Mouse (Mus musculus) c-Kit-positive CD71-positive TER-119-positive erythroid progenitor cells, embryonic 14.5 days (primary cell): Measurements from ENCODE around the gene Pibf1.

Source experiments
- DNase-seq: peaks from one replicate; pipeline ENCODE4 v3.0.0-alpha.2; 2013; ENCODE audit warnings: low spot score

Pibf1 gene

GRCm38 (mm10) chr14:99266749-99267148 is 167.5 kb downstream of the Pibf1 start:
- DNase-seq, result no peak

DNA sequence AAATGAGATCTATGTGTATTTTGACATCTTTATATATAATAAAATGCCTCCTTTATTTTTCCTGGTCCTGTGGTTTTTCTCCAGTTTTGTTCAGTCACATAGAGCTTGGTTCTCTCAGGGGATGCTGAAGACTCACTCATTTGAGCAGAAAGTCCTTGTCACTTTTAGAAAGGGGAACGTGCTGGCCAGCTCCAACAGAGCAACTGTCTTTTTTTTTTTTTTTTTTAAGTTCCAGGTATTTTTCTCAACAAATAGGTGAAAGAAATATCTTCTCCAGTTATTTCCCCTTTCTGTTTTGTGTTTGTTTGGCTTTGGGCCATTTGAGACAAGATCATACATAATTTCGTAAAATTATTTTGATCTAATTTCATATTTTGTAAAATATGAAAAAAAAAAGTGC is 174.8 kb downstream of the Pibf1 start:
- DNase-seq, result no peak

- no peak for DNase-seq
These were observed 176.6 kb downstream of the Pibf1 start for GRCm38 (mm10) chr14:99275827-99276226.

- DNase-seq, result no peak
These were observed 179.1 kb downstream of the Pibf1 start for GRCm38 (mm10) chr14:99278312-99278711.

- no peak for DNase-seq
These were observed 179.7 kb downstream of the Pibf1 start for GRCm38 (mm10) chr14:99278763-99279486.

DNA sequence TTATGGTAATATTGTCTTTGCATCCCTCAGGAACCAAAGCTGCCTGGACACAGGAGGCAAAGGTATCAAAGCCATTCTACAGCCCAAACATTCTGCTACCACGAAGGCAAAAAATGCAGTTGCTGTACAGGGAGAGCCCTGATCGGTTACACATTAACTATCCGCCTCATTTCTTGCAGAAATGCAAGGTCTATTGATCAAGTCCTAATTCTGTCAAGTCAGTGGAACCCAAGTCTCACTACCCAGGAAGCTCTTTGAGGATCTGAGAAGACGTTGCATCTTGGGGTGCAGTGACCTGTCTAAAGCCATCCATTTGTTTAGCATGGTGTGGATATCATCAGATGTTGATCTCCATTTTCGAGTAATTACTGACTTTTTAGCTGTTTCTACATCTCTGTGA is 181.2 kb downstream of the Pibf1 start:
- DNase-seq, result no peak

DNA sequence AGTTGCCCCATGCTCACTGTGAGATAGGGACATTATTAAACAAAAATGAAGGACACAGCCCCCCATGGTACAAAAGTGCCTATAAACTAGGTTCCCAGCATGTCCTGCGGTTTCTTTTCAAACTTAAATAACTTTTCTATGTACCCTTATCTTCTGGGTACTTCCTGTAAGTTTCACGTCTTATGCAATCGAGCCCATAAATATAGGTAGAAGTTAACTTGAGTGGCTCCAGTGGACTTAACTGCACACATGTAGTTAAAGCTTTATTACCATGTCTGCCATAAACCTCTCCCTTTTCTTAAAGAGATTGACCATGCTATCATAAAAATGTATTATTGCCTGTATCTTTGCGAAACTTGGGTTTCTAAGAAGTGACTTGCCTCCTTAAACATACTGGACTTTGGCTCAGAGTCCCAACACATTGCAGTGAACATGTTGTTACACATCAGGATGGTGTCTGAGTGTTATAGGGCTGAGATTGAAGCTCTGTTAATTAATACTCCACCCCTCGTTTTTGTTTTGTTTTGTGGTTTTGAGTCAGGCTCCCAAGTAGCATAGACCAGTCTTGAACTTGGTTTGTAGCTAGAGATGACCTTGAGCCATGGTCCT is 181.7 kb downstream of the Pibf1 start:
- no peak for DNase-seq

DNA sequence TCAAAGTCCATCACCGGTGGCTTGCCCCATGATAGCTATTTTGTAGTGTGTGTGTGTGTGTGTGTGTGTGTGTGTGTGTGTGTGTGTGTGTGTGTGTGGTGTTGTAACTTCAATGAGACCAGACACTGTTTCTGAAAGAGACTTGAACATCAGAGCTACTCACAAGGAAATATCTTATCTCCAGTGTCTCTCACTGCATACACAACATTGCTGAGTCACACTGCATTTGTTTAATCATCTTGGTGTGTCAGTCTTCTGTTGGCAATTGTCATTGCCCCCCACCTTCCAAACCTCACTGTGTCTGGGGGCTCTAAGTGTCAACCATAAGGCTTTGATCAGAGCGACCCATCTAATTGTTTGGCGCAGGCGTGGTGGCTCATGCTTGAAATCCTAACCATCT is 186.3 kb downstream of the Pibf1 start:
- no peak for DNase-seq

GRCm38 (mm10) chr14:99292176-99292575 is 193.0 kb downstream of the Pibf1 start:
- no peak for DNase-seq

DNA sequence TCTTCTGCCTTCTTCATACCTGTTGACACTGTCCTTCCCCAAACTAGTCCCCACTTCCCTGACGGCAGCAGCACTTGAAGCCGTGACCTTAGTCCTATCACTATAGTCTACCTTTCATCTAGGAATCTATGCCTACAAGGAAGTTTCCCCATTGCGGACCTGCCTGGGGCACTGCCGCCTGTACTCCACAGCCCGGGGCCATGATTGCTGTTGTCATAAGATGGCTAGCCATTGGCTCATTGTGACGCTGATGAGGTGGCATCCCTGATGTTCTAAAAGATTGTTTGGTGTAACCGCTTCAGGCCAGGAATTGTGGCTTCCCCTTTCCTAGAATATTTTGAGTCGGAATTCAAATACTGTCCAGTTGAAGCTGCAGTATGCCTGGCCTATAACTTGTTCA is 195.2 kb downstream of the Pibf1 start:
- no peak for DNase-seq

DNA sequence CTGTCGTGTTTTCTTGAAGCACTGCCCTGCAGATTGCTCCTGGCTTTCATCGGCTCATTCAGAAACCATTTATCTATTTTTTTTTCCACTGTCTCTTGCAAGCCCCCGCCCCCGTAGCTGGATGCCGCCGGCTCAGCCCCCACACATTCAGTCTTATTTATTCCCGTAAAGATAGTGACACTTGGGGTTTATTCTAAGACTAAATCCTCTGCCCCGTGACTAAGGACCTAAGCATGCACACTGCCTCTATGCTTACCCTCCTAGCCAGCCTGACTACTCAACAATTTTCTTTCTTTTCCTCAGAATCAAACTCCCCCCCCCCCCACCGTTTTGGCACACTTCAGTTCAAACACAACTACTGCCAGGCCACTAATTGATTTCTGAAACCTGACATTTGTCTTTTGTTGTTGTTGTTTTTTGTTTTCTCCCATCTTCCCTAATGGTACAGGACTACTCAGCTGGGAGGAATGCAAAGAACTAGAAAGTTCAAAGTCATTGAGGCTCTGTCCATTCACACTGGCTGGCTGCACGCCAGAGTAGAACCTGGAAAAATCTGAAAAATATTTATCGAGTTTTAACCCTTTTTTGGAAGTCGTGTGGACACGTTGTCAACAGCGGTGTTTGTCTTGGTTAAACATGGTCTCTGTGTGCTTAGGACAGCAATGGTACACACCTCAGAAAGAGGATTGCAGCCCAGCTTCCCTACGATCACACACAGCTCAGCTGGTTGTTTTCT is 196.6 kb downstream of the Pibf1 start:
- DNase-seq, result no peak

DNA sequence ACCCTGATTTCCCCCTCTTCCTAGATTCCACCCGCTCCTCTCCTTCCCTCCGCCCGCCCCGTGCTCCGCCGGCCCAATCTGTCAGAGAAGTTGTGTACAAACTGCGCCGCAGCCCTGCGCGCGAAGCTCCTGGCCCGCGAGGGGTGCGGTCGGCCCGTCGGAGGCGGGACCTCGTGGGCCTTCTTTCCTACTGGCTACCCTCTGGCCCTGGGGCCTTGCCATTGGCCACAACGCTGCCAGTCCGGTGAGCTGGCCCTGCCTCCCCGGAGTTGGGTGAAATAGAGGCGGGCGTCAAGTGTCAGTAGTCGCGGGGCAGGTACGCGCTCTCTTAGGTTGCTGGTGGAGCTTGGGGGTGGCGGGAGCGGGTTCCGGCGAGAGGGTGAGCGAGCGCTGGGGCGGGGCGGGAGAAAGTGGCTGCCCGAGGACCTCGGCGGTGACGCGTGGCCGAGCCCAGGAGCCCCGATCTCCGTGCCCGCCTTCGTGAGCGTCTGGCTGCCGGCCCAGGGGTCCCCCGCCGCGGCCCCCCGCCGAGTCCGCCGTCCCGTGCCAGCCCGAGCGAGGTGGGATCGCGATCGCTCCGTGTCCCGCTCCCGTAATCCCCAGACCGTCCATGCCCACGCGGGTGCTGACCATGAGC is 199.3 kb downstream of the Pibf1 start, which contains the start of gene Klf5:
Gene Klf5, plus strand, starts transcription at position 307 of the 637 bp plus-strand sequence.
- DNase-seq, result peak; percentile 87

DNA sequence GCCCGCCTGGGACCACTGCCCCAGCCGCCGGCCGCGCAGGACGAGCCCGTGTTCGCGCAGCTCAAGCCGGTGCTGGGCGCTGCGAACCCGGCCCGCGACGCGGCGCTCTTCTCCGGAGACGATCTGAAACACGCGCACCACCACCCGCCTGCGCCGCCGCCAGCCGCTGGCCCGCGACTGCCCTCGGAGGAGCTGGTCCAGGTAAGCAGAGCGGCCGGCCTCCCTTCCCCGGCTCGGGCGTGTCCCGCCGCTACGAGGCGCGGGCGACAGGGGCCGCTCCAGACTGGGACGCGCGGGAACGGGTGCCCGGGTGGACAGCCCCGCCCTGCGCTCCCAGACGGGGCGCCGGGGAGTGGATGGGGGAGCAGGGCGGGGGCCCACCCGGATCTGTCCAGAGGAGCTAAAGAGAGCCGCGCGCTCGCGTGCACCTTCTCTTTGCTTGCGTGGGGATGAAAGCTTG is 199.8 kb downstream of the Pibf1 start:
- peak; percentile 23 for DNase-seq

GRCm38 (mm10) chr14:99299701-99300191 is 200.5 kb downstream of the Pibf1 start:
- no peak for DNase-seq

GRCm38 (mm10) chr14:99301472-99301871 is 202.2 kb downstream of the Pibf1 start:
- no peak for DNase-seq
